Comparison of ENCODE assay signal across 24 mouse cellular contexts in the genomic region with DNA sequence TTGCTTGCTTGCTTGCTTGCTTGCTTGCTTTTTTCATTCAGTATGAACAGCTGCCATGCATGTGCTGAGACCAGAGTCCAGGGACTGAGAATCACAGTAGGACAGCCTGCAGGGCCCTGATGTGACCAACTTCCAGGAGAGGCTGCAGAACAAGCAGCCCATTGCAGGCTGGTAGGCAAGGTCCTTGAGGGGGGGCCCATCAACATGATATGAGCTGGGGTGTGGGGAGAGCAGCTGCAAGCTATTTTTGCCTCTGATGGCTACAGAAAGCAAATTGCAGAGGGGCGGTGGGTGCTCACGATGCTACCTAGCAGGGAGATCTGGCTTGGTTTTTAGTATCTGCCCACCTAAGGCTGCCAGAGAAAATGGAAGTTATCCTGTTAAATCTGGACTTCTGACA. TPM values are rescaled to one million over a fixed set of nuclear protein-coding genes. Genes with fewer than 3 reads are reported as not detected.
DNase-seq lines count a peak whose midpoint lies in the region; ATAC-seq and TF ChIP-seq lines count a peak whose summit lies in the region.
"Had no signal": no experiment of that assay in that cellular context is flagged by ENCODE, and none has a peak within 500 bp of the region (broad histone marks: within the 10 kb centered on the region; RNA-seq: fewer than 3 reads in every experiment).

No protein-coding gene starts in this region.

- no peak for ATAC-seq in erythroblast, adult 5-6 weeks (replicated peaks; ENCODE audit: low FRiP score, poor library complexity, severe bottlenecking)
- ATAC-seq in hindbrain, postnatal 0 days, result no peak
- ATAC-seq: CD4-positive, CD25-positive, alpha-beta regulatory T cell, adult 4 months; forebrain, embryonic 13.5 days; forebrain, embryonic 16.5 days; intestine, embryonic 15.5 days had no signal

- peaks cover 4% of the 10 kb centered on the region; the same call in 1 of the 2 replicates for H3K4me1 ChIP-seq in hindbrain, postnatal 0 days (ENCODE audit: insufficient read depth, low read length)
- H3K4me1 ChIP-seq: intestine, embryonic 15.5 days had no signal

- H3K27ac ChIP-seq in hindbrain, postnatal 0 days, result no peak overlapping the region
- H3K27ac ChIP-seq: embryonic facial prominence, embryonic 10.5 days; embryonic facial prominence, embryonic 13.5 days; forebrain, embryonic 10.5 days; forebrain, embryonic 13.5 days; hindbrain, embryonic 12.5 days; intestine, embryonic 15.5 days had no signal

- TF ChIP-seq CTCF in hindbrain, postnatal 0 days (IDR thresholded peaks at IDR 0.05; ENCODE audit: low read depth), result no peak

- no peaks in the 10 kb centered on the region for H3K9me3 ChIP-seq in hindbrain, postnatal 0 days (ENCODE audit: low read length)
- H3K9me3 ChIP-seq: embryonic facial prominence, embryonic 10.5 days; embryonic facial prominence, embryonic 13.5 days; forebrain, embryonic 10.5 days; forebrain, embryonic 13.5 days; hindbrain, embryonic 12.5 days; hindbrain, embryonic 15.5 days; intestine, embryonic 15.5 days had no signal

- no peaks in the 10 kb centered on the region for H3K36me3 ChIP-seq in myocyte (ENCODE audit: control insufficient read depth, insufficient read depth)
- no peaks in the 10 kb centered on the region for H3K36me3 ChIP-seq in hindbrain, postnatal 0 days (ENCODE audit: insufficient read depth, low read length)
- H3K36me3 ChIP-seq: embryonic facial prominence, embryonic 10.5 days; embryonic facial prominence, embryonic 13.5 days; forebrain, embryonic 10.5 days; hindbrain, embryonic 12.5 days; hindbrain, embryonic 15.5 days; intestine, embryonic 15.5 days had no signal

- intact Hi-C loops in gastrocnemius, postnatal 14 days (cut with DNase I; ENCODE audit: low total_unique reads), result no loop called here
- intact Hi-C loops in gastrocnemius, postnatal 36 days (cut with DNase I), result no loop called here

- peak; percentile 27 for DNase-seq in gastrocnemius, postnatal 14 days
- no peak for DNase-seq in gastrocnemius, postnatal 36 days
- DNase-seq in gastrocnemius, postnatal 25 days, result peak; percentile 21
- DNase-seq in hindbrain, postnatal 0 days (ENCODE audit: low spot score), result no peak
- DNase-seq: adrenal gland, adult 2 months; adrenal gland, postnatal 14 days; cerebellum, adult 11 months; cerebellum, adult 2 months; cerebellum, adult 9-11 months; cerebellum, postnatal 25 days; embryo, embryonic 11 days; heart, adult 11 months had no signal

- no peak overlapping the region for H3K4me2 ChIP-seq in myocyte (ENCODE audit: low read depth)
- no peak overlapping the region for H3K4me2 ChIP-seq in hindbrain, postnatal 0 days (ENCODE audit: low read depth, low read length)
- H3K4me2 ChIP-seq: embryonic facial prominence, embryonic 13.5 days; forebrain, embryonic 13.5 days; heart, embryonic 11.5 days; hindbrain, embryonic 12.5 days; hindbrain, embryonic 15.5 days; intestine, embryonic 15.5 days had no signal

- H3K27me3 ChIP-seq in myocyte (ENCODE audit: control insufficient read depth, insufficient read depth, insufficient read length), result no peaks in the 10 kb centered on the region
- no peaks in the 10 kb centered on the region for H3K27me3 ChIP-seq in hindbrain, postnatal 0 days (ENCODE audit: insufficient read depth, low read length)
- H3K27me3 ChIP-seq: embryonic facial prominence, embryonic 13.5 days; forebrain, embryonic 13.5 days; hindbrain, embryonic 12.5 days; hindbrain, embryonic 15.5 days; intestine, embryonic 15.5 days had no signal

- no peak overlapping the region for H3K4me3 ChIP-seq in myocyte
- H3K4me3 ChIP-seq in hindbrain, postnatal 0 days (ENCODE audit: low read length), result no peak overlapping the region
- H3K4me3 ChIP-seq: embryonic facial prominence, embryonic 10.5 days; embryonic facial prominence, embryonic 13.5 days; forebrain, embryonic 10.5 days; forebrain, embryonic 13.5 days; hindbrain, embryonic 12.5 days; hindbrain, embryonic 15.5 days; intestine, embryonic 15.5 days had no signal

- TF ChIP-seq POLR2A in myocyte (IDR thresholded peaks at IDR 0.05; ENCODE audit: insufficient read length, low read depth), result no peak

- no peaks in the 10 kb centered on the region for H3K79me2 ChIP-seq in myocyte (ENCODE audit: control insufficient read depth, insufficient read depth)

- H3K9ac ChIP-seq in hindbrain, postnatal 0 days (replicated peaks; ENCODE audit: low read length), result no peak overlapping the region
- H3K9ac ChIP-seq: embryonic facial prominence, embryonic 13.5 days; forebrain, embryonic 13.5 days; hindbrain, embryonic 12.5 days; hindbrain, embryonic 15.5 days; intestine, embryonic 15.5 days had no signal

- 83% methylated on average over 2 of the region's 2 CpGs for WGBS in hindbrain, postnatal 0 days

- no peak overlapping the region for H3ac ChIP-seq in myocyte (ENCODE audit: control insufficient read depth, insufficient read length)

TF ChIP-seq in myocyte, 11 proteins besides CTCF, POLR2A, EP300 and RAD21:
- no peak for TF ChIP-seq POLR2AphosphoS2 (IDR thresholded peaks at IDR 0.05; ENCODE audit: insufficient read length, low read depth)
- no peak for TF ChIP-seq E2F4 (IDR thresholded peaks at IDR 0.05; ENCODE audit: insufficient read depth)
- peak in 1 of 3 experiments; percentile 74 for TF ChIP-seq MYOD1 (IDR thresholded peaks at IDR 0.05; ENCODE audit: control insufficient read depth in 1 of 3, insufficient read length in 2 of 3, low read depth in 2 of 3)
- TF ChIP-seq TCF3 (IDR thresholded peaks at IDR 0.05; ENCODE audit: insufficient read length, low read depth), result no peak
- TF ChIP-seq CEBPB (IDR thresholded peaks at IDR 0.05; ENCODE audit: insufficient read depth, poor library complexity, severe bottlenecking), result no peak
- peak in 2 of 3 experiments; percentile 31 to 83 for TF ChIP-seq MYOG (IDR thresholded peaks at IDR 0.05; ENCODE audit: control insufficient read depth in 1 of 3, insufficient read depth in 1 of 3, insufficient read length in 2 of 3, low read depth in 2 of 3)

RNA-seq across cellular contexts. Expression of a gene that starts 21.6 kb away (rescaled TPM):
- 100 to 1,000 TPM; 105 to 109 TPM for total RNA-seq in gastrocnemius, postnatal 14 days (2021)
- total RNA-seq in gastrocnemius, postnatal 36 days (2021), result 100 to 1,000 TPM; 131 to 146 TPM
- total RNA-seq in gastrocnemius, postnatal 25 days (2021), result 100 to 1,000 TPM; 119 to 142 TPM
- polyA plus RNA-seq in myocyte (2012; fragmentation: generic; extraction: Trizol), result 115 TPM
- 1.9 and 4.6 TPM in 2 replicates for total RNA-seq in erythroblast, adult 5-6 weeks (2015; ENCODE audit: low replicate concordance)
- 1.5 and 3.2 TPM in 2 replicates for total RNA-seq in erythroblast, adult 5-6 weeks (2017; ENCODE audit: low replicate concordance)
- 91.2 and 113 TPM in 2 replicates for total RNA-seq in hindbrain, postnatal 0 days (2014; rRNA removed)
- polyA plus RNA-seq in hindbrain, postnatal 0 days (2015; fragmentation: Nextera tagmentation; extraction: Ambion mirVana), result 125 and 134 TPM in 2 replicates

Comparison
In these comparisons a context has a peak if more than half of its experiments do, and no peak if none do; other contexts are left out.
1. DNase-seq: peak in gastrocnemius, postnatal 14 days (single experiment) and gastrocnemius, postnatal 25 days (single experiment); none in gastrocnemius, postnatal 36 days (0 of 2) and hindbrain, postnatal 0 days (single experiment).
2. RNA of a gene that starts 21.6 kb away (total RNA-seq): 131 to 146 TPM in gastrocnemius, postnatal 36 days, 119 to 142 TPM in gastrocnemius, postnatal 25 days, 105 to 109 TPM in gastrocnemius, postnatal 14 days and 91.2 to 113 TPM in hindbrain, postnatal 0 days; 1.5 to 4.6 TPM in erythroblast, adult 5-6 weeks; every median in the first group is over 10 times any median in the second.